Mouse (Mus musculus) kidney, postnatal 0 days (tissue): Measurements from ENCODE around the gene Pcbp3. TPM values are rescaled to one million over a fixed set of nuclear protein-coding genes. Genes with fewer than 3 reads are reported as not detected.

Source experiments
- ATAC-seq: fragments of 200-750 bp; cut with Nextera tagmentation; replicated peaks from 2 replicates; pipeline ENCODE4 v1.8.0; 2017; ENCODE audit warnings: low read depth, moderate number of reproducible peaks, moderate TSS enrichment, moderate library complexity; ENCODE audit not compliant: low FRiP score
- DNase-seq: peaks from one replicate; pipeline ENCODE4 v3.0.0-alpha.2; 2016; ENCODE audit warnings: low spot score
- H3K27ac ChIP-seq: fragments of 300-500 bp; sonication (generic); 2 replicates; pipeline ENCODE4 v1.5.1; 2014; ENCODE audit warnings: mild to moderate bottlenecking
- H3K27me3 ChIP-seq: fragments of 300-500 bp; sonication (generic); 2 replicates; pipeline ENCODE4 v1.6.1; 2014; ENCODE audit warnings: low read length, mixed read lengths; ENCODE audit not compliant: insufficient read depth
- H3K36me3 ChIP-seq: fragments of 300-500 bp; sonication (generic); 2 replicates; pipeline ENCODE4 v1.6.1; 2014; ENCODE audit warnings: low read length, mixed read lengths; ENCODE audit not compliant: insufficient read depth
- H3K4me1 ChIP-seq: fragments of 300-500 bp; sonication (generic); replicated peaks from 2 replicates; pipeline ENCODE4 v1.6.1; 2014; ENCODE audit warnings: antibody characterized with exemption, low read length, mixed read lengths; ENCODE audit not compliant: insufficient read depth
- H3K4me2 ChIP-seq: fragments of 300-500 bp; sonication (generic); 2 replicates; pipeline ENCODE4 v1.6.1; 2014; ENCODE audit warnings: mild to moderate bottlenecking, low read length, moderate library complexity, mixed read lengths
- H3K4me3 ChIP-seq: fragments of 300-500 bp; sonication (generic); replicated peaks from 2 replicates; pipeline ENCODE4 v1.5.1; 2014; ENCODE audit warnings: low read depth, low read length
- H3K9ac ChIP-seq: fragments of 300-500 bp; sonication (generic); 2 replicates; pipeline ENCODE4 v1.6.1; 2014; ENCODE audit warnings: low read depth, low read length
- H3K9me3 ChIP-seq: fragments of 300-500 bp; sonication (generic); replicated peaks from 2 replicates; pipeline ENCODE4 v1.6.1; 2016; ENCODE audit warnings: low read length, inconsistent platforms, mixed read lengths
- CTCF ChIP-seq: IDR thresholded peaks from 2 replicates; pipeline ENCODE4 v1.5.1; 2016; ENCODE audit warnings: antibody characterized with exemption, low read depth, mild to moderate bottlenecking, moderate library complexity
- WGBS: fragments of 180-500 bp; shearing (Covaris S2); extraction: QIAGEN DNeasy Blood & Tissue Kit; methylation state at CpG from one replicate; pipeline ENCODE4 v1.1.7; 2014; 5-methylcytosine and 5-hydroxymethylcytosine counted together
- polyA plus RNA-seq: library from polyadenylated mRNA; unstranded; fragments of >200 nt; fragmentation: Nextera tagmentation; extraction: Ambion mirVana; gene quantifications from 2 replicates; pipeline ENCODE4 v1.2.1, GENCODE M21; 2015

Pcbp3 gene
- polyA plus RNA-seq = 32.3 and 37.8 TPM in 2 replicates

DNA sequence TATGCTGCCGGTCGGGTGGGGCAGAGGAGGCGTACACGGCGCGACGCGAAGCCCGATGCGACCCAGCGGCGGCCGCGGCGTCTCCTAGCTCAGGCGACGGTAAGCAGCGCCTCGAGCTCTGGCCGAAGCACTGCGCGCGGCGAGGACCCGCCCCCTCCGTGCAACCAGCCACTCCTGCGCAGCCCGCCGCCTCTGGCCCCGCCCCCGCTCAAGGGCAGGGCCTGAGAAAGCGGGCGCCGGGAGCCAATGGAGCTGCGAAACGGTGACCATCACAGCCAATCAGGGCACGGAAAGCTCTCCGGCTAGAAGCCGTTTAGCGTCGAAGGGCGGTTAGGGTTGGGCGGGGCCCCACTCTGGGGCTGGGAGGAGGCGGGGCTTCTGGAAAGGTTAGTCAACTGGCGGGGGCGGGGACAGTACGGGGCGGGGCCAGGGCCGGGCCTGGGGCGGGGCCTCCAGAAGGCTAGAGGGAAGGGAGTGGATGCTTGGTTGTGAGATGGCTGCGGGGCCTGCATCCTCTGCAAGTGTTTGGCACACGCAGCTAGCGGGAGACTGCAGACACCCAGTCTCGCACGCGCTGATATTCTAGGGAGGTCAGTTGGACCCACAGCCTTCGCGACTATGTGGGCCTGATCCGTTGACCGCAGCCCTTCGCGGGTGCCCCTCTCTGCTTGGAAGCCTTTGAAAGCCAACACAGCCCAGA lies at the start of gene Pcbp3:
Gene Pcbp3 (minus strand): TSS at position 98 of the 700 bp plus-strand sequence.
- 1% methylated on average over 62 of the region's 62 CpGs for WGBS
- TF ChIP-seq CTCF = no peak
- ATAC-seq (peak; percentile 98), DNase-seq (peak; percentile 100)
- H3K4me2 ChIP-seq = peak within 1 kb of the TSS; percentile 73
- peak within 1 kb of the TSS; percentile 59 for H3K9ac ChIP-seq
- peaks cover 13% of the 10 kb centered on the region; the same call in 1 of the 2 replicates for H3K4me1 ChIP-seq
- H3K36me3 ChIP-seq = no peaks in the 10 kb centered on the region
- no peaks in the 10 kb centered on the region for H3K9me3 ChIP-seq
- H3K4me3 ChIP-seq = peak within 1 kb of the TSS; percentile 45
- no peak within 1 kb of the TSS for H3K27ac ChIP-seq
- no peaks in the 10 kb centered on the region for H3K27me3 ChIP-seq

DNA sequence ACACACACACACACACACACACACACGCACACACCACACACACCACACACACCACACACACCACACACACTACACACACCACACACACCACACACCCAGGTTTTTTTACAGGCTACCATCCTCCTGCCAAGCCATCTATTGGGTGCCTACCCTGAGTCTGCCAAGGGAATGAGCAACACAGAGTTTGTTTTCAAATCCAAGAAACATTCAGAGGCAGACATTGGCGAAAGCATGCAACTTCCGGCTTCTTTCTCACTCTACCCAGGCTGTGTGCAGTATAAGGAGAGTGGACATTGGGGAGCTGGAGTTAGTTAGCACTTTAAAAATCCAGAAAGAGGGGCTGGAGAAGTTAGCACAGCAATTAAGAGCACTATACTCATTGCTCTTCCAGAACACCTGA lies 47.0 kb upstream of the Pcbp3 start:
- H3K27me3 ChIP-seq = no peaks in the 10 kb centered on the region
- no peaks in the 10 kb centered on the region for H3K9me3 ChIP-seq
- H3K4me3 ChIP-seq = no peak overlapping the region
- no peak for ATAC-seq
- H3K4me2 ChIP-seq = no peak overlapping the region
- H3K27ac ChIP-seq = no peak overlapping the region
- WGBS = 84% methylated on average over 3 of the region's 3 CpGs
- peaks cover 11% of the 10 kb centered on the region for H3K4me1 ChIP-seq
- H3K36me3 ChIP-seq = no peaks in the 10 kb centered on the region
- H3K9ac ChIP-seq = no peak overlapping the region
- no peak for DNase-seq
- TF ChIP-seq CTCF = no peak

DNA sequence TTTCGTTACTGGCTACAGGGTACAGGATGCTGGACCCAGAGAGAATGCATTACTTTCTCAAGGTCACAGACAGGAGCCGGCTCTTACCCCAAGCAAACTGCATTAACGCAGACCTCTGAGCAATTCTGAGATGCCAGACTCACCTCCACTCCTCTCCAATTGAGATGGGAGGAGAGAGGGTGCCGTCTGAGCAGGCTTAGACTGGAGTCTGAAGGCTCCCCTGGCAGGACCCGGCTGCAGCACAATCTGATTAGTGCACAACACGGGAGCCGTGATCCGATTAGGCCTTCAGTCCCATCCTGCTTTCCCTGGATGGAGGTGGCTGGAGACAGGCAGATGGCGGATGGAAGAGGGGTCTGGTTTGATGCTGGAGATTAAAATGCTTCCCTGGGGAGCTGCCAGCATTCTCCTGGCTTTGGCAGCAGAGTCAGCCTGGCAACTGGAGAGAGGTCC lies 46.4 kb upstream of the Pcbp3 start:
- Histone ChIP-seq H3K9ac (no peak overlapping the region), H3K4me3 (no peak overlapping the region), H3K9me3 (no peaks in the 10 kb centered on the region), H3K4me2 (no peak overlapping the region), H3K27me3 (no peaks in the 10 kb centered on the region), H3K36me3 (no peaks in the 10 kb centered on the region), H3K27ac (peak overlapping the region; percentile 44), H3K4me1 (peaks cover 11% of the 10 kb centered on the region)
- WGBS = 26% methylated on average over 9 of the region's 9 CpGs
- TF ChIP-seq CTCF = no peak
- 0 out of 2 replicates have a peak, but pooled peaks have one; percentile 30 for ATAC-seq
- DNase-seq = no peak

DNA sequence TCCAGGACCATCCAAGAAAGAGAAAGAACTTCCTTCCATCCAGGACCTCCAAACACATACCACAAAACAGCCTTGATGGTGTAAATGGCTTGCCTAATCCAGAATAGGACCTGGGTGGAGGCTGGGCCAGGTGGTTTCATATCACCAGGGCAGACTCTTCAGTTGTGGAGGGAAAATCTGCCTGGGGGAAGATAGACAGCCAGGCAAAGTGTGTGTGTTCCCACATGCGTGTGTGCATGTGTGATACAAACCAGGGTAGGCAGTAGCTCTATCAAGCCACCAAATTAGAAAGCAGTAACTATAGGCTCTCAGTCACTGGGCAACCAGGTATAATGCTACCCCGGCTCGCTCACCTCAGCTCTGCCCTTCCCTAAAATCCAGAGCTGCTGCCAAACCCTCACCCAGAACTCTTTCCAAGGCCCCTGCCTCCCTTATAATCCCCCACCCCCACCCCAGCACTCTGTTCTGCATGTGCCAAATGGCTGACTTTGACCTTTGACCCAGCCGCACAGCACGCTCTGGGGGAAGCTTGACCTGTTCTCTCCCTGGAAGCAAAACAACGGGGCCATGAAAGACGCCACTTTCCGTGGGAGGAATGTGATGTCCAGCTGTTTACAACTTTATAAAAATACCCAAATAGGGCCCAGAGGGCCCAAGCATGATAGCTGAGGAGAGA lies 45.9 kb upstream of the Pcbp3 start:
- DNase-seq (peak; percentile 58), ATAC-seq (0 out of 2 replicates have a peak, but pooled peaks have one; percentile 41)
- Histone ChIP-seq H3K27ac (peak overlapping the region; percentile 44), H3K9ac (no peak overlapping the region), H3K36me3 (no peaks in the 10 kb centered on the region), H3K4me3 (no peak overlapping the region), H3K9me3 (no peaks in the 10 kb centered on the region), H3K4me2 (no peak overlapping the region), H3K4me1 (peaks cover 11% of the 10 kb centered on the region), H3K27me3 (no peaks in the 10 kb centered on the region)
- 37% methylated on average over 8 of the region's 8 CpGs for WGBS
- TF ChIP-seq CTCF = no peak

DNA sequence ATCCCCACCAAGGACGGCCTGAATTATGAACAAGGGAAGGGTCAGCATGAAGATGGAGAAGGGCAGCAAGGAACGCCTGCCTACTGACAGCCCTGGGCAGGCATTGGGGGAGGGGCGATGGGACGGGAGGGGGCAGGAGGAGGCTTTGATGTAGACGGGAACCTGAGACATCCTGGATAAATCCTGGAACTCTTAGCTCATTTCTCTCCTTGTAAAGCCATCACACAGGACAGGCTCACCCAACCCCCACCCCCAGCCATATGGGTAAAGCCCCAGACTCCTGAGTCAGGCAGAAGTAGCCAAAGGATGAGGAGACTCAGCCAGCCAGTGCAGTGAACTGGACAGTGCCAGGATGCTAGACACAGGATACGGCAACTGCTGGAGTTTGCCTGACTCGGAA lies 43.2 kb upstream of the Pcbp3 start:
- WGBS = 21% methylated on average over 7 of the region's 7 CpGs

DNA sequence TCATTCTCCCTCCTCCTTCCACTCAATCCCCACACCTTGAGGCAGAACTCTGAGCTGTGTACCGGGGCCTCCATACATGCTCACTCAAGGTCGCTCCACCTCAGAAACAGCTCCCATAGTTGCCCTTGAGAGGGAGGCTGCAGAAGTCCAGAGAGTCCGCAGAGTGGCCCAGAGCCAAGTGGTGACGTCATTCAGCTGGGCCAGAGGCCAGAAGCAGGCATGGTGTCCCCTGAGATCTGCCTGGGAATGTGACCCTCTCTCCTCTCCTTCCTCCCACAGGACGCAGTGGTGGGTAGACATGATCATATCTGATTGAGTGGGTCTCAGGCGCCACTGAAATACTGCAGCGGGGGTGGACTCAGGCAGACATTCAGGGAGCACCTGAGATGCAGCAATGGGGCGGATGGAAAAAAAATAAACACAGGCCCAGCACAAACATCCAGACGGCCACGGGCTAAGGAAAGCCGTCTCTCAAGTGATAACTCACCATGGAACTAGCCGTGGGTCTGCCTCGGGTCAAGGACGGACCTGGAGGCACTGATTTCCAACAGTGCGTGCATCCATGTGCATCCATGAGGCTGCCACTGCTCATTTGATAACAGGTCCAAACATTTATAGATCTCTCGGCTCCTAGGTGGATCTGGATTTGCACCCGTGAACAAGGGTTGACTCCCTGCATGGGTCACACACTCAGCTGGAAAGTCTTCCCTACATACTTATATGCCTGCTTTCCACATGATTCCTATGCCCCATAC lies 36.2 kb upstream of the Pcbp3 start:
- no peak overlapping the region for H3K9ac ChIP-seq
- TF ChIP-seq CTCF = no peak
- no peaks in the 10 kb centered on the region; the same call in 1 of the 2 replicates for H3K4me1 ChIP-seq
- H3K36me3 ChIP-seq = no peaks in the 10 kb centered on the region
- no peaks in the 10 kb centered on the region for H3K9me3 ChIP-seq
- H3K4me2 ChIP-seq = no peak overlapping the region
- H3K4me3 ChIP-seq = no peak overlapping the region
- H3K27ac ChIP-seq = peak overlapping the region; percentile 38; the same call in 1 of the 2 replicates
- peak; percentile 87 for ATAC-seq
- no peaks in the 10 kb centered on the region for H3K27me3 ChIP-seq
- WGBS = 18% methylated on average over 17 of the region's 17 CpGs
- DNase-seq = peak; percentile 80

More for the DNA sequence above, 43.2 kb upstream of the Pcbp3 start:
- ATAC-seq (no peak), DNase-seq (peak; percentile 15)
- no peak overlapping the region for H3K9ac ChIP-seq
- H3K36me3 ChIP-seq = no peaks in the 10 kb centered on the region
- no peak for TF ChIP-seq CTCF
- peaks cover 11% of the 10 kb centered on the region for H3K4me1 ChIP-seq
- no peak overlapping the region for H3K4me2 ChIP-seq
- no peaks in the 10 kb centered on the region for H3K9me3 ChIP-seq
- no peak overlapping the region for H3K4me3 ChIP-seq
- no peak overlapping the region for H3K27ac ChIP-seq
- no peaks in the 10 kb centered on the region for H3K27me3 ChIP-seq
